Mouse (Mus musculus) neural tube, embryonic 13.5 days (tissue): ENCODE data around the gene 2210016L21Rik. TPM values are rescaled to one million over a fixed set of nuclear protein-coding genes. Genes with fewer than 3 reads are reported as not detected.
"Not testable (repeated sequence)": the region's sequence is repeated elsewhere in the genome, so short reads cannot be mapped to it uniquely, and the experiment has no call there.

ENCODE experiments used
- ATAC-seq: fragments of 200-750 bp; cut with Nextera tagmentation; 2 replicates; pipeline ENCODE4 v1.8.0; 2017; ENCODE audit warnings: low read depth, mild to moderate bottlenecking, moderate TSS enrichment, moderate library complexity
- H3K27ac ChIP-seq: fragments of 300-500 bp; sonication (generic); replicated peaks from 2 replicates; pipeline ENCODE4 v1.5.1; 2015; ENCODE audit warnings: moderate library complexity, mild to moderate bottlenecking, inconsistent platforms
- H3K27me3 ChIP-seq: fragments of 300-500 bp; sonication (generic); 2 replicates; pipeline ENCODE4 v1.6.1; 2015; ENCODE audit warnings: mild to moderate bottlenecking, inconsistent platforms
- H3K36me3 ChIP-seq: fragments of 300-500 bp; sonication (generic); 2 replicates; pipeline ENCODE4 v1.6.1; 2015; ENCODE audit warnings: mild to moderate bottlenecking, inconsistent platforms
- H3K4me1 ChIP-seq: fragments of 300-500 bp; sonication (generic); replicated peaks from 2 replicates; pipeline ENCODE4 v1.6.1; 2015; ENCODE audit warnings: inconsistent platforms
- H3K4me2 ChIP-seq: fragments of 300-500 bp; sonication (generic); 2 replicates; pipeline ENCODE4 v1.6.1; 2015; ENCODE audit warnings: inconsistent platforms, mild to moderate bottlenecking, moderate library complexity
- H3K4me3 ChIP-seq: fragments of 300-500 bp; sonication (generic); 2 replicates; pipeline ENCODE4 v1.5.1; 2015; ENCODE audit warnings: mild to moderate bottlenecking, inconsistent platforms
- H3K9ac ChIP-seq: fragments of 300-500 bp; sonication (generic); 2 replicates; pipeline ENCODE4 v1.6.1; 2015; ENCODE audit warnings: moderate library complexity, mild to moderate bottlenecking, inconsistent platforms
- H3K9me3 ChIP-seq: fragments of 300-500 bp; sonication (generic); 2 replicates; pipeline ENCODE4 v1.6.1; 2016; ENCODE audit warnings: inconsistent platforms
- WGBS: fragments of 180-500 bp; shearing (Covaris S2); methylation state at CpG from one replicate; pipeline ENCODE4 v1.1.7; 2015; 5-methylcytosine and 5-hydroxymethylcytosine counted together
- polyA plus RNA-seq: library from polyadenylated mRNA; unstranded; fragments of >200 nt; fragmentation: Nextera tagmentation; extraction: Ambion mirVana; gene quantifications from 2 replicates; pipeline ENCODE4 v1.2.1, GENCODE M21; 2015

Gene 2210016L21Rik
- 94.9 and 111 TPM in 2 replicates for polyA plus RNA-seq

- Histone ChIP-seq H3K27ac (peak within 1 kb of the TSS; percentile 93), H3K9ac (peak within 1 kb of the TSS; percentile 95), H3K27me3 (no peaks in the 10 kb centered on the region), H3K4me3 (peak within 1 kb of the TSS; percentile 88), H3K4me2 (peak within 1 kb of the TSS; percentile 66), H3K9me3 (no peaks in the 10 kb centered on the region), H3K36me3 (peaks cover 17% of the 10 kb centered on the region), H3K4me1 (peaks cover 16% of the 10 kb centered on the region)
- under 1% methylated on average over 39 of the region's 39 CpGs for WGBS
- ATAC-seq: peak; percentile 95
Observed at GRCm38 (mm10) chr5:114942074-114942765, at the start of gene 2210016L21Rik. TSS of gene 2210016L21Rik (plus strand) at chr5:114942158.

GRCm38 (mm10) chr5:114895542-114895941 is 46.4 kb upstream of the 2210016L21Rik start:
- no peaks in the 10 kb centered on the region; the same call in 1 of the 2 replicates for H3K4me1 ChIP-seq
- no peak overlapping the region for H3K9ac ChIP-seq
- 88% methylated on average over 4 of the region's 4 CpGs for WGBS
- no peaks in the 10 kb centered on the region for H3K36me3 ChIP-seq
- H3K27me3 ChIP-seq: no peaks in the 10 kb centered on the region
- no peak overlapping the region for H3K4me2 ChIP-seq
- H3K27ac ChIP-seq: no peak overlapping the region
- no peak overlapping the region for H3K4me3 ChIP-seq
- no peak for ATAC-seq
- no peaks in the 10 kb centered on the region for H3K9me3 ChIP-seq

GRCm38 (mm10) chr5:114896688-114897373 is 45.1 kb upstream of the 2210016L21Rik start, which contains the start of gene Oasl2:
TSS of gene Oasl2 (plus strand) at chr5:114896936.
- Histone ChIP-seq H3K36me3 (no peaks in the 10 kb centered on the region), H3K4me1 (no peaks in the 10 kb centered on the region; the same call in 1 of the 2 replicates), H3K9me3 (no peaks in the 10 kb centered on the region), H3K27me3 (no peaks in the 10 kb centered on the region), H3K27ac (no peak within 1 kb of the TSS), H3K4me3 (no peak within 1 kb of the TSS), H3K4me2 (peak within 1 kb of the TSS; percentile 24), H3K9ac (no peak within 1 kb of the TSS)
- 69% methylated on average over 13 of the region's 13 CpGs for WGBS
- no peak for ATAC-seq

GRCm38 (mm10) chr5:114897374-114897793 is 44.6 kb upstream of the 2210016L21Rik start:
- WGBS: 16% methylated on average over 7 of the region's 7 CpGs
- Histone ChIP-seq H3K36me3 (no peaks in the 10 kb centered on the region), H3K9ac (no peak overlapping the region), H3K4me2 (peak overlapping the region; percentile 24), H3K9me3 (no peaks in the 10 kb centered on the region), H3K27ac (no peak overlapping the region), H3K4me1 (no peaks in the 10 kb centered on the region; the same call in 1 of the 2 replicates), H3K4me3 (no peak overlapping the region), H3K27me3 (no peaks in the 10 kb centered on the region)
- ATAC-seq: no peak

- H3K27ac ChIP-seq: no peak overlapping the region
- WGBS: 84% methylated on average over 7 of the region's 7 CpGs
- H3K9ac ChIP-seq: no peak overlapping the region
- no peak for ATAC-seq
- no peaks in the 10 kb centered on the region for H3K9me3 ChIP-seq
- H3K36me3 ChIP-seq: no peaks in the 10 kb centered on the region
- no peaks in the 10 kb centered on the region for H3K27me3 ChIP-seq
- H3K4me3 ChIP-seq: no peak overlapping the region
- H3K4me2 ChIP-seq: no peak overlapping the region
- H3K4me1 ChIP-seq: no peaks in the 10 kb centered on the region; the same call in 1 of the 2 replicates
Observed at GRCm38 (mm10) chr5:114898857-114899256, 43.1 kb upstream of the 2210016L21Rik start.

- H3K27ac ChIP-seq: no peak overlapping the region
Observed at GRCm38 (mm10) chr5:114902413-114902812, 39.5 kb upstream of the 2210016L21Rik start.

GRCm38 (mm10) chr5:114908598-114909305 is 33.2 kb upstream of the 2210016L21Rik start:
- no peak overlapping the region for H3K4me2 ChIP-seq
- no peaks in the 10 kb centered on the region for H3K4me1 ChIP-seq
- H3K27me3 ChIP-seq: no peaks in the 10 kb centered on the region
- H3K9me3 ChIP-seq: no peaks in the 10 kb centered on the region
- H3K27ac ChIP-seq: no peak overlapping the region
- H3K36me3 ChIP-seq: no peaks in the 10 kb centered on the region
- 47% methylated on average over 13 of the region's 13 CpGs for WGBS
- no peak overlapping the region for H3K9ac ChIP-seq
- no peak overlapping the region for H3K4me3 ChIP-seq
- no peak for ATAC-seq

More at GRCm38 (mm10) chr5:114902413-114902812, 39.5 kb upstream of the 2210016L21Rik start:
- Histone ChIP-seq H3K36me3 (no peaks in the 10 kb centered on the region), H3K27me3 (no peaks in the 10 kb centered on the region), H3K9ac (no peak overlapping the region), H3K4me3 (no peak overlapping the region), H3K4me2 (no peak overlapping the region), H3K9me3 (no peaks in the 10 kb centered on the region), H3K4me1 (no peaks in the 10 kb centered on the region; the same call in 1 of the 2 replicates)
- 43% methylated on average over 1 of the region's 1 CpGs for WGBS
- no peak for ATAC-seq

- H3K9me3 ChIP-seq: no peaks in the 10 kb centered on the region
- H3K27me3 ChIP-seq: no peaks in the 10 kb centered on the region
- 74% methylated on average over 4 of the region's 4 CpGs for WGBS
- ATAC-seq: no peak
- H3K36me3 ChIP-seq: no peaks in the 10 kb centered on the region
- no peak overlapping the region for H3K4me2 ChIP-seq
- no peak overlapping the region for H3K9ac ChIP-seq
- no peaks in the 10 kb centered on the region for H3K4me1 ChIP-seq
- no peak overlapping the region for H3K27ac ChIP-seq
- no peak overlapping the region for H3K4me3 ChIP-seq
Observed at GRCm38 (mm10) chr5:114913686-114914085, 28.3 kb upstream of the 2210016L21Rik start.

- Histone ChIP-seq H3K9ac (no peak overlapping the region), H3K4me1 (no peaks in the 10 kb centered on the region), H3K36me3 (no peaks in the 10 kb centered on the region), H3K9me3 (no peaks in the 10 kb centered on the region), H3K27me3 (no peaks in the 10 kb centered on the region), H3K4me3 (no peak overlapping the region), H3K27ac (no peak overlapping the region), H3K4me2 (no peak overlapping the region)
- no peak for ATAC-seq
- 83% methylated on average over 8 of the region's 8 CpGs for WGBS
Observed at GRCm38 (mm10) chr5:114914855-114915254, 27.1 kb upstream of the 2210016L21Rik start.

- 83% methylated on average over 5 of the region's 5 CpGs for WGBS
- Histone ChIP-seq H3K4me3 (no peak overlapping the region), H3K4me2 (no peak overlapping the region), H3K27ac (no peak overlapping the region), H3K4me1 (no peaks in the 10 kb centered on the region), H3K27me3 (no peaks in the 10 kb centered on the region), H3K9me3 (no peaks in the 10 kb centered on the region), H3K36me3 (no peaks in the 10 kb centered on the region), H3K9ac (no peak overlapping the region)
- ATAC-seq: no peak
Observed at GRCm38 (mm10) chr5:114915854-114916253, 26.1 kb upstream of the 2210016L21Rik start.

GRCm38 (mm10) chr5:114916777-114917176 is 25.2 kb upstream of the 2210016L21Rik start:
- Histone ChIP-seq H3K4me3 (no peak overlapping the region), H3K27ac (no peak overlapping the region), H3K27me3 (no peaks in the 10 kb centered on the region), H3K36me3 (no peaks in the 10 kb centered on the region), H3K9me3 (no peaks in the 10 kb centered on the region), H3K4me1 (no peaks in the 10 kb centered on the region), H3K4me2 (no peak overlapping the region), H3K9ac (no peak overlapping the region)
- 81% methylated on average over 4 of the region's 4 CpGs for WGBS
- no peak for ATAC-seq

GRCm38 (mm10) chr5:114917357-114917756 is 24.6 kb upstream of the 2210016L21Rik start:
- H3K4me2 ChIP-seq, H3K27me3 ChIP-seq, H3K4me3 ChIP-seq, H3K4me1 ChIP-seq, H3K36me3 ChIP-seq, H3K9ac ChIP-seq, H3K27ac ChIP-seq, H3K9me3 ChIP-seq, ATAC-seq: not testable (repeated sequence)
- 93% methylated on average over 5 of the region's 5 CpGs for WGBS
